Mouse (Mus musculus) forebrain, postnatal 0 days (tissue): ENCODE results near the gene Map4k1. TPM values are rescaled to one million over a fixed set of nuclear protein-coding genes. Genes with fewer than 3 reads are reported as not detected.

Experiments
- ATAC-seq: fragments of 200-750 bp; cut with Nextera tagmentation; 2 replicates; pipeline ENCODE4 v1.8.0; 2017; ENCODE audit warnings: mild to moderate bottlenecking, moderate library complexity
- DNase-seq: peaks from one replicate; pipeline ENCODE4 v3.0.0-alpha.2; 2015
- H3K27ac ChIP-seq: fragments of 300-500 bp; sonication (generic); 2 replicates; pipeline ENCODE4 v1.5.1; 2014; ENCODE audit warnings: low read depth, mild to moderate bottlenecking, antibody characterized with exemption, low read length, moderate library complexity, mixed read lengths
- H3K27me3 ChIP-seq: fragments of 300-500 bp; sonication (generic); 2 replicates; pipeline ENCODE4 v1.6.1; 2014; ENCODE audit warnings: mild to moderate bottlenecking, low read length, mixed read lengths; ENCODE audit not compliant: insufficient read depth
- H3K36me3 ChIP-seq: fragments of 300-500 bp; sonication (generic); 2 replicates; pipeline ENCODE4 v1.6.1; 2014; ENCODE audit warnings: mild to moderate bottlenecking, moderate library complexity; ENCODE audit not compliant: insufficient read depth
- H3K4me1 ChIP-seq: fragments of 300-500 bp; sonication (generic); 2 replicates; pipeline ENCODE4 v1.6.1; 2014; ENCODE audit warnings: antibody characterized with exemption; ENCODE audit not compliant: insufficient read depth
- H3K4me2 ChIP-seq: fragments of 300-500 bp; sonication (generic); 2 replicates; pipeline ENCODE4 v1.6.1; 2014; ENCODE audit warnings: low read depth, mild to moderate bottlenecking, moderate library complexity
- H3K4me3 ChIP-seq: fragments of 300-500 bp; sonication (generic); 2 replicates; pipeline ENCODE4 v1.5.1; 2014; ENCODE audit warnings: low read depth, low read length, mixed read lengths
- H3K9ac ChIP-seq: fragments of 300-500 bp; sonication (generic); 2 replicates; pipeline ENCODE4 v1.6.1; 2014; ENCODE audit warnings: mild to moderate bottlenecking
- H3K9me3 ChIP-seq: fragments of 300-500 bp; sonication (generic); 2 replicates; pipeline ENCODE4 v1.6.1; 2016; ENCODE audit warnings: low read length
- CTCF ChIP-seq: sonication (generic); IDR thresholded peaks from 2 replicates; pipeline ENCODE4 v1.5.1; 2016; ENCODE audit warnings: antibody characterized with exemption, control low read depth, low read depth
- WGBS: fragments of 180-500 bp; shearing (Covaris S2); extraction: QIAGEN DNeasy Blood & Tissue Kit; methylation state at CpG from one replicate; pipeline ENCODE4 v1.1.7; 2014; 5-methylcytosine and 5-hydroxymethylcytosine counted together
- polyA plus RNA-seq: library from polyadenylated mRNA; unstranded; fragments of >200 nt; fragmentation: Nextera tagmentation; extraction: Ambion mirVana; gene quantifications from 2 replicates; pipeline ENCODE4 v1.2.1, GENCODE M21; 2015
- total RNA-seq: library from RNA; depleted of rRNA; stranded (reverse); fragments of >200 nt; gene quantifications from 2 replicates; pipeline ENCODE4 v1.2.3, GENCODE M21; 2014

Map4k1 gene
- total and polyA plus RNA-seq, 2 experiments from 2014 or later = 3.6 to 18.9 TPM

GRCm38 (mm10) chr7:29039604-29039984 lies 57.7 kb downstream of the Map4k1 start:
- peak overlapping the region; percentile 48 for H3K9ac ChIP-seq
- no peaks in the 10 kb centered on the region for H3K9me3 ChIP-seq
- peak; percentile 94 for TF ChIP-seq CTCF
- ATAC-seq (peak; percentile 81), DNase-seq (peak; percentile 98)
- no peaks in the 10 kb centered on the region for H3K36me3 ChIP-seq
- H3K4me3 ChIP-seq = peak overlapping the region; percentile 30
- H3K27ac ChIP-seq = peak overlapping the region; percentile 62
- WGBS = under 1% methylated on average over 11 of the region's 11 CpGs
- H3K4me2 ChIP-seq = peak overlapping the region; percentile 74
- H3K27me3 ChIP-seq = no peaks in the 10 kb centered on the region
- no peaks in the 10 kb centered on the region for H3K4me1 ChIP-seq

GRCm38 (mm10) chr7:29039985-29040661 lies 58.3 kb downstream of the Map4k1 start:
- peak overlapping the region; percentile 62 for H3K27ac ChIP-seq
- H3K27me3 ChIP-seq = no peaks in the 10 kb centered on the region
- H3K9me3 ChIP-seq = no peaks in the 10 kb centered on the region
- no peaks in the 10 kb centered on the region for H3K36me3 ChIP-seq
- WGBS = 2% methylated on average over 26 of the region's 26 CpGs
- H3K4me3 ChIP-seq = peak overlapping the region; percentile 30
- TF ChIP-seq CTCF = no peak
- H3K4me1 ChIP-seq = no peaks in the 10 kb centered on the region
- H3K9ac ChIP-seq = peak overlapping the region; percentile 48
- peak overlapping the region; percentile 74 for H3K4me2 ChIP-seq
- DNase-seq (peak; percentile 72), ATAC-seq (peak; percentile 55)

GRCm38 (mm10) chr7:29041194-29041593 lies 59.3 kb downstream of the Map4k1 start:
- ATAC-seq (no peak), DNase-seq (no peak)
- no peak overlapping the region for H3K4me2 ChIP-seq
- WGBS = 86% methylated on average over 5 of the region's 5 CpGs
- H3K9me3 ChIP-seq = no peaks in the 10 kb centered on the region
- H3K9ac ChIP-seq = no peak overlapping the region
- TF ChIP-seq CTCF = peak; percentile 44
- no peak overlapping the region for H3K27ac ChIP-seq
- H3K27me3 ChIP-seq = no peaks in the 10 kb centered on the region
- H3K4me1 ChIP-seq = no peaks in the 10 kb centered on the region
- no peaks in the 10 kb centered on the region for H3K36me3 ChIP-seq
- H3K4me3 ChIP-seq = no peak overlapping the region

GRCm38 (mm10) chr7:29043016-29043673 lies 61.3 kb downstream of the Map4k1 start:
- Histone ChIP-seq H3K4me2 (no peak overlapping the region), H3K9ac (no peak overlapping the region), H3K27ac (peak overlapping the region; percentile 59), H3K36me3 (no peaks in the 10 kb centered on the region), H3K27me3 (no peaks in the 10 kb centered on the region), H3K4me1 (no peaks in the 10 kb centered on the region), H3K4me3 (no peak overlapping the region), H3K9me3 (no peaks in the 10 kb centered on the region)
- no peak for ATAC-seq
- peak; percentile 38 for TF ChIP-seq CTCF
- peak; percentile 72 for DNase-seq
- 25% methylated on average over 19 of the region's 19 CpGs for WGBS

GRCm38 (mm10) chr7:29043674-29044057 lies 61.8 kb downstream of the Map4k1 start:
- no peak overlapping the region for H3K4me3 ChIP-seq
- no peak overlapping the region for H3K4me2 ChIP-seq
- WGBS = 34% methylated on average over 11 of the region's 11 CpGs
- TF ChIP-seq CTCF = no peak
- H3K9ac ChIP-seq = no peak overlapping the region
- no peaks in the 10 kb centered on the region for H3K9me3 ChIP-seq
- H3K27me3 ChIP-seq = no peaks in the 10 kb centered on the region
- H3K4me1 ChIP-seq = no peaks in the 10 kb centered on the region
- no peak overlapping the region for H3K27ac ChIP-seq
- no peaks in the 10 kb centered on the region for H3K36me3 ChIP-seq
- no peak for ATAC-seq
- no peak for DNase-seq

- peak; percentile 21; the same call in 1 of the 2 replicates for ATAC-seq
- no peak overlapping the region for H3K4me2 ChIP-seq
- H3K36me3 ChIP-seq = no peaks in the 10 kb centered on the region
- no peak overlapping the region for H3K27ac ChIP-seq
- WGBS = 58% methylated on average over 9 of the region's 9 CpGs
- no peaks in the 10 kb centered on the region for H3K9me3 ChIP-seq
- H3K4me1 ChIP-seq = no peaks in the 10 kb centered on the region
- no peak overlapping the region for H3K4me3 ChIP-seq
- H3K27me3 ChIP-seq = no peaks in the 10 kb centered on the region
- no peak for DNase-seq
- TF ChIP-seq CTCF = no peak
- H3K9ac ChIP-seq = no peak overlapping the region
Measured at GRCm38 (mm10) chr7:29044302-29044701, 62.5 kb downstream of the Map4k1 start.

GRCm38 (mm10) chr7:29046533-29046932 lies 64.7 kb downstream of the Map4k1 start:
- Histone ChIP-seq H3K4me2 (peak overlapping the region; percentile 19; the same call in 1 of the 2 replicates), H3K4me3 (no peak overlapping the region), H3K9ac (no peak overlapping the region), H3K27ac (no peak overlapping the region), H3K9me3 (no peaks in the 10 kb centered on the region), H3K36me3 (no peaks in the 10 kb centered on the region), H3K4me1 (no peaks in the 10 kb centered on the region), H3K27me3 (no peaks in the 10 kb centered on the region)
- no peak for DNase-seq
- ATAC-seq = no peak
- WGBS = 4% methylated on average over 12 of the region's 12 CpGs
- no peak for TF ChIP-seq CTCF
